In genomic region chr7:45923762-45924428, GRCm38 (mm10) we compare ENCODE assay signal across 8 mouse cellular contexts. TPM values are rescaled to one million over a fixed set of nuclear protein-coding genes. Genes with fewer than 3 reads are reported as not detected.
DNase-seq lines count a peak whose midpoint lies in the region; ATAC-seq and TF ChIP-seq lines count a peak whose summit lies in the region.

Gene Ccdc114, plus strand, starts transcription at chr7:45924072.

- H3K9ac ChIP-seq in heart, embryonic 14.5 days (ENCODE audit: low read length), result peak within 1 kb of the TSS; percentile 67
- H3K9ac ChIP-seq in kidney, postnatal 0 days (ENCODE audit: low read depth, low read length), result peak within 1 kb of the TSS; percentile 49
- peak within 1 kb of the TSS; percentile 23; the same call in 1 of the 2 replicates for H3K9ac ChIP-seq in lung, postnatal 0 days (replicated peaks; ENCODE audit: low read depth)

- H3K9me3 ChIP-seq in heart, embryonic 14.5 days (ENCODE audit: control insufficient read depth, low read length), result no peaks in the 10 kb centered on the region
- no peaks in the 10 kb centered on the region for H3K9me3 ChIP-seq in kidney, postnatal 0 days (replicated peaks; ENCODE audit: low read length)
- H3K9me3 ChIP-seq in lung, postnatal 0 days (ENCODE audit: low read length), result no peaks in the 10 kb centered on the region

- H3K4me1 ChIP-seq in embryonic fibroblast, embryonic 13.5 days (ENCODE audit: control insufficient read depth, insufficient read depth, low read length), result peaks cover 4% of the 10 kb centered on the region; the same call in 1 of the 2 replicates
- peaks cover 9 to 17% of the 10 kb centered on the region in 2 experiments for H3K4me1 ChIP-seq in heart, embryonic 14.5 days (ENCODE audit: control insufficient read depth in 2 of 2, insufficient read depth in 2 of 2, low read length in 2 of 2)
- H3K4me1 ChIP-seq in kidney, postnatal 0 days (replicated peaks; ENCODE audit: insufficient read depth, low read length), result peaks cover 23% of the 10 kb centered on the region
- H3K4me1 ChIP-seq in lung, postnatal 0 days (ENCODE audit: insufficient read depth, low read depth, low read length), result peaks cover 17% of the 10 kb centered on the region; the same call in 1 of the 2 replicates
- H3K4me1 ChIP-seq in olfactory bulb, adult 2 months (ENCODE audit: control insufficient read depth, insufficient read depth, low read length), result peaks cover 52% of the 10 kb centered on the region

- TF ChIP-seq CTCF in embryonic fibroblast, embryonic 13.5 days (IDR thresholded peaks at IDR 0.05; ENCODE audit: borderline replicate concordance, insufficient read depth, low read length), result no peak
- no peak for TF ChIP-seq CTCF in kidney, postnatal 0 days (IDR thresholded peaks at IDR 0.05; ENCODE audit: low read depth)
- TF ChIP-seq CTCF in lung, postnatal 0 days (IDR thresholded peaks at IDR 0.05), result no peak
- TF ChIP-seq CTCF in olfactory bulb, adult 2 months (IDR thresholded peaks at IDR 0.05; ENCODE audit: insufficient read depth, low read depth, low read length), result no peak

- WGBS in heart, embryonic 14.5 days, result 3% methylated on average over 24 of the region's 24 CpGs
- WGBS in kidney, postnatal 0 days, result 4% methylated on average over 24 of the region's 24 CpGs
- 7% methylated on average over 24 of the region's 24 CpGs for WGBS in lung, postnatal 0 days
- 9% methylated on average over 24 of the region's 24 CpGs for WGBS in olfactory bulb, adult 2 months

- peaks cover 5% of the 10 kb centered on the region; the same call in 1 of the 2 replicates for H3K27me3 ChIP-seq in heart, embryonic 14.5 days (ENCODE audit: control insufficient read depth, insufficient read depth, low read length)
- no peaks in the 10 kb centered on the region for H3K27me3 ChIP-seq in kidney, postnatal 0 days (ENCODE audit: insufficient read depth, low read length)
- H3K27me3 ChIP-seq in lung, postnatal 0 days (replicated peaks; ENCODE audit: insufficient read depth, low read length), result no peaks in the 10 kb centered on the region

- peak within 1 kb of the TSS; percentile 76 for H3K4me2 ChIP-seq in heart, embryonic 14.5 days (ENCODE audit: low read length)
- H3K4me2 ChIP-seq in kidney, postnatal 0 days (ENCODE audit: low read length), result peak within 1 kb of the TSS; percentile 56
- peak within 1 kb of the TSS; percentile 58 for H3K4me2 ChIP-seq in lung, postnatal 0 days (replicated peaks; ENCODE audit: low read depth, low read length)

- peaks cover 5% of the 10 kb centered on the region; the same call in 1 of the 2 replicates for H3K36me3 ChIP-seq in heart, embryonic 14.5 days (ENCODE audit: control insufficient read depth, insufficient read depth, low read length)
- no peaks in the 10 kb centered on the region for H3K36me3 ChIP-seq in kidney, postnatal 0 days (ENCODE audit: insufficient read depth, low read length)
- no peaks in the 10 kb centered on the region for H3K36me3 ChIP-seq in lung, postnatal 0 days (ENCODE audit: insufficient read depth, low read length)

- H3K4me3 ChIP-seq in embryonic fibroblast, embryonic 13.5 days (ENCODE audit: insufficient read depth, low read length), result peak within 1 kb of the TSS; percentile 7; the same call in 1 of the 2 replicates
- H3K4me3 ChIP-seq in heart, embryonic 14.5 days (ENCODE audit: control insufficient read depth in 1 of 2, insufficient read depth in 1 of 2, low read depth in 1 of 2, low read length in 2 of 2), result peak within 1 kb of the TSS; percentile 46 to 62
- peak within 1 kb of the TSS; percentile 39 for H3K4me3 ChIP-seq in kidney, postnatal 0 days (replicated peaks; ENCODE audit: low read depth, low read length)
- peak within 1 kb of the TSS; percentile 44 for H3K4me3 ChIP-seq in lung, postnatal 0 days (ENCODE audit: low read depth, low read length)
- peak within 1 kb of the TSS; percentile 62 for H3K4me3 ChIP-seq in olfactory bulb, adult 2 months (ENCODE audit: insufficient read depth, low read depth, low read length)

- ATAC-seq in heart, embryonic 14.5 days (ENCODE audit: insufficient number of reproducible peaks, insufficient read depth, low FRiP score, low read depth), result peak; percentile 72
- ATAC-seq in kidney, postnatal 0 days (replicated peaks; ENCODE audit: low FRiP score, low read depth), result peak; percentile 86
- peak; percentile 78 for ATAC-seq in lung, postnatal 0 days

- DNase-seq in CD4-positive helper T cell, adult 2 months (ENCODE audit: low read depth, low spot score), result peak; percentile 48
- peak; percentile 90 for DNase-seq in adrenal gland, postnatal 10 days
- DNase-seq in kidney, postnatal 0 days (ENCODE audit: low spot score), result peak; percentile 96
- peak; percentile 95 for DNase-seq in lung, postnatal 0 days (ENCODE audit: low spot score)
- peak; percentile 57 for DNase-seq in urinary bladder, postnatal 25 days (ENCODE audit: low spot score)

- peak; percentile 20; the same call in 1 of the 2 replicates for TF ChIP-seq POLR2A in embryonic fibroblast, embryonic 13.5 days (IDR thresholded peaks at IDR 0.05; ENCODE audit: low read depth, low read length)
- TF ChIP-seq POLR2A in olfactory bulb, adult 2 months (IDR thresholded peaks at IDR 0.05; ENCODE audit: insufficient read depth, low read depth, low read length), result no peak

- H3K27ac ChIP-seq in embryonic fibroblast, embryonic 13.5 days (ENCODE audit: insufficient read depth, low read length), result peak within 1 kb of the TSS; percentile 97
- H3K27ac ChIP-seq in heart, embryonic 14.5 days (replicated peaks in 1 of 2; ENCODE audit: control insufficient read depth in 1 of 2, insufficient read depth in 1 of 2, low read depth in 2 of 2, low read length in 2 of 2), result peak within 1 kb of the TSS; percentile 94 to 96
- H3K27ac ChIP-seq in kidney, postnatal 0 days, result peak within 1 kb of the TSS; percentile 90
- H3K27ac ChIP-seq in lung, postnatal 0 days (ENCODE audit: low read length), result peak within 1 kb of the TSS; percentile 93
- H3K27ac ChIP-seq in olfactory bulb, adult 2 months (ENCODE audit: insufficient read depth, low read depth, low read length), result peak within 1 kb of the TSS; percentile 85

- TF ChIP-seq EP300 in lung, postnatal 0 days (IDR thresholded peaks at IDR 0.05), result no peak

RNA-seq across cellular contexts. Expression of gene Ccdc114, which starts in this region (rescaled TPM):
- total RNA-seq in adrenal gland, postnatal 10 days (2021), result 1 to 10 TPM; 6.1 to 7.2 TPM
- 0.73 and 1.1 TPM in 2 replicates for polyA plus RNA-seq in embryonic fibroblast, embryonic 13.5 days (2011; ENCODE audit: insufficient read length, low read depth, missing spikeins)
- 2.4 and 2.7 TPM in 2 replicates for polyA plus RNA-seq in heart, embryonic 14.5 days (2014; fragmentation: Nextera tagmentation; extraction: Ambion mirVana)
- polyA plus RNA-seq in kidney, postnatal 0 days (2015; fragmentation: Nextera tagmentation; extraction: Ambion mirVana), result 7.2 and 8.4 TPM in 2 replicates
- polyA plus RNA-seq in lung, postnatal 0 days (2015; fragmentation: Nextera tagmentation; extraction: Ambion mirVana), result 8.9 and 11.2 TPM in 2 replicates
- polyA plus RNA-seq in olfactory bulb, adult 2 months (2012; ENCODE audit: insufficient read depth, insufficient read length, low replicate concordance, missing spikeins), result not detected in 2 replicates

Comparison
In these comparisons a context has a peak if more than half of its experiments do, and no peak if none do; other contexts are left out.
1. Peak in every context shown above with its lines: DNase-seq, ATAC-seq, H3K4me3 ChIP-seq and H3K27ac ChIP-seq.
2. H3K4me3 ChIP-seq: peak in every context shown above with its lines; median percentile 62 in olfactory bulb, adult 2 months; 54 in heart, embryonic 14.5 days; 44 in lung, postnatal 0 days; 39 in kidney, postnatal 0 days; 7 in embryonic fibroblast, embryonic 13.5 days.